Mouse (Mus musculus) megakaryocyte, adult 5-6 weeks (primary cell): ENCODE measurements around the gene Sv2a. TPM values are rescaled to one million over a fixed set of nuclear protein-coding genes. Genes with fewer than 3 reads are reported as not detected.

Experiments
- ATAC-seq: 2 replicates; pipeline ENCODE4 v1.8.0; 2016; ENCODE audit warnings: mild to moderate bottlenecking, inconsistent platforms; ENCODE audit not compliant: poor library complexity, severe bottlenecking
- total RNA-seq, 2 experiments: library from RNA; stranded (forward) in 1 of 2; stranded (reverse) in 1 of 2; fragments of 153-499, 151-499 nt in 1 of 2; fragments of 221-1000, 200-1000 nt in 1 of 2; gene quantifications; 2 replicates each; pipeline versions ENCODE4 v1.2.3 to v1.2.4; 2015 to 2017

Sv2a gene
- 0.09 and 0.11 TPM in 2 replicates for total RNA-seq (2015)
- total RNA-seq (2017): 0.07 TPM in 1 of 2 replicates, not detected in the other

- ATAC-seq: peak; percentile 69
Observed at GRCm38 (mm10) chr3:96180727-96181477, at the start of gene Sv2a. TSS of gene Sv2a (plus strand) at chr3:96181151.

- no peak for ATAC-seq
Observed at GRCm38 (mm10) chr3:96132478-96132877, 48.5 kb upstream of the Sv2a start.

- ATAC-seq: no peak
Observed at GRCm38 (mm10) chr3:96133327-96133905, 47.5 kb upstream of the Sv2a start.

- ATAC-seq: no peak
Observed at GRCm38 (mm10) chr3:96135011-96135410, 45.9 kb upstream of the Sv2a start.

- peak; percentile 91 for ATAC-seq
Observed at GRCm38 (mm10) chr3:96147950-96148349, 33.0 kb upstream of the Sv2a start.

- peak; percentile 43; the same call in 1 of the 2 replicates for ATAC-seq
Observed at GRCm38 (mm10) chr3:96151836-96152235, 29.1 kb upstream of the Sv2a start.

- ATAC-seq: no peak
Observed at GRCm38 (mm10) chr3:96152611-96153010, 28.3 kb upstream of the Sv2a start.

GRCm38 (mm10) chr3:96155501-96155900, 25.4 kb upstream of the Sv2a start:
- ATAC-seq: no peak

GRCm38 (mm10) chr3:96159820-96160219, 21.1 kb upstream of the Sv2a start:
- no peak for ATAC-seq

GRCm38 (mm10) chr3:96160222-96160802, 20.6 kb upstream of the Sv2a start:
- peak; percentile 45; the same call in 1 of the 2 replicates for ATAC-seq

- ATAC-seq: no peak
Observed at GRCm38 (mm10) chr3:96160803-96161516, 20.0 kb upstream of the Sv2a start.

- no peak for ATAC-seq
Observed at GRCm38 (mm10) chr3:96161869-96162840, 18.8 kb upstream of the Sv2a start, which contains the start of gene Mtmr11. TSS of gene Mtmr11 (plus strand) at chr3:96162004.

GRCm38 (mm10) chr3:96163040-96163439, 17.9 kb upstream of the Sv2a start:
- no peak for ATAC-seq

GRCm38 (mm10) chr3:96168466-96169158, 12.3 kb upstream of the Sv2a start:
- ATAC-seq: no peak

- ATAC-seq: no peak
Observed at GRCm38 (mm10) chr3:96170276-96170675, 10.7 kb upstream of the Sv2a start.

GRCm38 (mm10) chr3:96170976-96171545, 9.9 kb upstream of the Sv2a start:
- ATAC-seq: no peak

GRCm38 (mm10) chr3:96171583-96172196, 9.3 kb upstream of the Sv2a start:
- peak; percentile 4 for ATAC-seq
